Mouse (Mus musculus): ENCODE data around the gene Cdkn1c. TPM values are rescaled to one million over a fixed set of nuclear protein-coding genes. Genes with fewer than 3 reads are reported as not detected.

The Cdkn1c gene
- polyA plus RNA-seq, 1 experiment from 2014 or later = 515 TPM

DNA sequence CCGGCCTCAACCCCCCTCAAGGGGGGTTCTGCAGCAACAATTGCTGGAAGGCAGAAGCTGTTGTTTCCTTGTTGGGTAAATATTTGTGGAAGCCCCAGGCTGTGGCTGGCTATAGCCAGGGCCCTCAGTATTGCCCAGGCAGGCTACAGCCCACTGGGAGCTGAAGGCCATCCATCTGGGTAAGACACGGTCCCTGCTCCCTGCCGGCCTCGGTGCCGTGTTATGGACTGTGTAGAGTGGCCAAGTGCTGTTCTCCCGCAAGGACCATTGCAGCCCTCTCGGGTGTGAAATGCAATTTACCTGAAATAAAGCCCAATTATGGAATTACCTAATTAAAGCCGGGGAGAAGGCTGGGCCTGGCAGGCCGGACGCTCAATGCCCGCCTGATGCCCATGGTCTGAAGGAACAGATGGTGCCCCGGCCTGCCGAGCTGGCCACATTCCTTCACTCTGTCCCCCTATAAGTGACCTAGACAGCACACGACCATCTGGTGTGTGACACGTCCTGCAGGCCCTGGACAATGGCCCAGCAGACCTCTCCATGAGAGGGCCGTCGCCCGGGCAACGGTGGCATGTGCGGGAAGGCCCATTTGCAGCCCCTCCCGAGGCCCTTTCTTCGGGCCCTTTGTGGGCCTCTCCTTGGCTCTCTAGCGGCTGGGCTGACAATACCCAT lies 32.6 kb downstream of the Cdkn1c start:
- Histone ChIP-seq H3K4me3 (replicated peaks) (no peak overlapping the region), H3K27me3 (peaks cover 4% of the 10 kb centered on the region; the same call in 1 of the 2 replicates), H3K27ac (peak overlapping the region; percentile 72), H3K9ac (replicated peaks) (no peak overlapping the region; the same call in 1 of the 2 replicates), H3K4me1 (replicated peaks) (peaks cover 28% of the 10 kb centered on the region), H3K9me3 (no peaks in the 10 kb centered on the region), H3K4me2 (replicated peaks) (peak overlapping the region; percentile 19; the same call in 1 of the 2 replicates), H3K36me3 (no peaks in the 10 kb centered on the region)
- ATAC-seq = peak; percentile 86
- WGBS = 14% methylated on average over 23 of the region's 23 CpGs

DNA sequence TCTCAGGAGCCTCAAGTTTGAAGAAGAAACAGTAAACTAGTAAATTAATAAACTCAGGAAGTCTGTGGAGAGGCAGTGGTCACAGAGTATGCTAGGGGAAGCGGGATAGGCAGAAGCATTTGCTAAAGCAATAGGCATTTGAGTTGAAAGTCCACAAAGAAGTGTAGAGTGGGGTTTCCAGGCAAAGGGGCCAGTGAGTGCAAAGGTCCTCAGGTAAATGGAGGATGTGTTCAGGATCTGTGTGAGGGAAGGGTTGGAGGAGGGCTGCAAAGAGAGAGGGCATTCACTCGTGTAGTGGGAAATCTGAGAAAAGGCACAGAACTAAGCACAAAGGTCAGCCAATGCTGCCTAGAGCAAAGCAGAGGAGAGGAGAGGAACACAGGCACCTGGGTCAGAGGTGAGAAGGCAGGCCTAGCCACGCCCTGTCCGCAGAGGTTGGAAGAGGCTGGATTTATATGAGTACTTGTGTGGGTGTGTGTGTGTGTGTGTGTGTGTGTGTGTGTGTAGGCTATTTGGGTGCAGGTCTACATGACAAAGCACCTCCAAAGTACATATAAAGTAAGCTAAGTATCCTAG lies 41.2 kb downstream of the Cdkn1c start:
- Histone ChIP-seq H3K27me3 (0 out of 2 replicates have a peak, but pooled peaks cover 4% of the 10 kb centered on the region), H3K9me3 (no peaks in the 10 kb centered on the region), H3K9ac (replicated peaks) (no peak overlapping the region), H3K4me3 (replicated peaks) (no peak overlapping the region), H3K36me3 (no peaks in the 10 kb centered on the region), H3K4me1 (replicated peaks) (peaks cover 4% of the 10 kb centered on the region; the same call in 1 of the 2 replicates), H3K4me2 (replicated peaks) (no peak overlapping the region), H3K27ac (no peak overlapping the region)
- WGBS = 81% methylated on average over 4 of the region's 4 CpGs
- no peak for ATAC-seq

DNA sequence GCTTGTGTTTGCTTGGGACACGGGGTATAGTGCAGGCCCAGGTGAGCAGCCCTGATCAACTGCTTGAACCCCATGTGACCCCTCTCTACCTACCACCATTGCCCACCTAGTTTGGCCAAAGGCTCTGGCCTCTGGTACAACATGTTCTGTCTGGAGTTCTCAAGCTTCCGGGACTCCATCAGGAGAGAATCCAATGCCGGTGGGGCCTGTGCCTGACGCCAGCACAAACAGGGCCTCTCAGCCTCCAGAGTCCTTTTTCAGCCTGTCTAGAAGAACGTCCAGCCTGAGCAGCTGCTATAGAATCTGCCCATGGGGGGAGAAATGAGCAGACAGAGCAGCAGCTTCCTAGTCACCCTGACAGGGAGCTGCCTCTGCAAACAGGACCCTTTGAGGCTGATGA lies 43.0 kb downstream of the Cdkn1c start:
- Histone ChIP-seq H3K27me3 (0 out of 2 replicates have a peak, but pooled peaks cover 2% of the 10 kb centered on the region), H3K4me2 (replicated peaks) (no peak overlapping the region), H3K27ac (no peak overlapping the region), H3K9me3 (no peaks in the 10 kb centered on the region), H3K4me3 (replicated peaks) (no peak overlapping the region), H3K36me3 (no peaks in the 10 kb centered on the region), H3K9ac (replicated peaks) (no peak overlapping the region), H3K4me1 (replicated peaks) (peaks cover 4% of the 10 kb centered on the region; the same call in 1 of the 2 replicates)
- no peak for ATAC-seq
- WGBS = 70% methylated on average over 5 of the region's 5 CpGs

DNA sequence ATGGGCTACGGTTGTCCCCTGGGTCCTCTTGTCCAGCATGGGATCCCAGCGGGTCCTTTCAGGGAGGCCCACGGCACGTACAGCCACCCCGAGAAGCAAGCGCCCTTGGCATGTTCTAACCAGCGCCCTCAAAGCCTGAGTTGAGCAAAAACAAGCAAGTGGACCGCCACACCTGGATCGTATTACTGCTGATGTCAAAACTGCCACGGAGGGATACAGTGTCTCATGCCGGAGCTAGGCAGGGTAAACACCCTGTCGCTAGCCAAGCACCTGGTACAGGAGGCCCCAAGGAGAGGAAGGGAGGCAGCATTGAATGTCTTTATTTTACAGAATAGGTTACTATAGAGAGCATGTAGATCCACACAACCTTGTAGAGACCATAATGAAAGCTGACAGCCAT lies 44.4 kb downstream of the Cdkn1c start:
- ATAC-seq = no peak
- Histone ChIP-seq H3K9me3 (no peaks in the 10 kb centered on the region), H3K4me2 (replicated peaks) (no peak overlapping the region), H3K27ac (no peak overlapping the region), H3K4me3 (replicated peaks) (no peak overlapping the region), H3K4me1 (replicated peaks) (peaks cover 4% of the 10 kb centered on the region; the same call in 1 of the 2 replicates), H3K36me3 (no peaks in the 10 kb centered on the region), H3K27me3 (no peaks in the 10 kb centered on the region), H3K9ac (replicated peaks) (no peak overlapping the region)
- WGBS = 80% methylated on average over 12 of the region's 12 CpGs

DNA sequence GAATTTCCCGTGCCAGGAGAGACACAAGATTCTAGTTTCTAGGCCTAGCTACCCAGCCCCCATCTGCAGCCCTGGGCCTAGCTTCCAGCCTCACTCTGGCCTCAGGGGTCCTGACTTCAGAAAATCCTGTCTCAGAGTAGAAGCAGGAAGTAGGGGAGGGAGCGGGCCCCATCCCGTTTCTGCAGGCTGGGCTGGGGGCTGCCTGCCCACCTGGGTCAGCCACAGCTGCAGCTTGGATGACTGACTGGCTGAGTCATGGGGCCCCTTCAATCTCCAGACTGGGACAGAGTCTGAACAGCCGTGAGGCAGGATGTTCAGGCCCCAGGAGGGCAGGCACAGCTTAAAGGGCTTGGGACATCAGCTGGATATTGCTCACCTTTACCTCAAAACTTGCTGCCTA lies 45.8 kb downstream of the Cdkn1c start:
- no peak for ATAC-seq
- H3K27ac ChIP-seq = no peak overlapping the region
- H3K4me1 ChIP-seq (replicated peaks) = peaks cover 4% of the 10 kb centered on the region; the same call in 1 of the 2 replicates
- H3K27me3 ChIP-seq = no peaks in the 10 kb centered on the region
- no peak overlapping the region for H3K9ac ChIP-seq (replicated peaks)
- H3K4me3 ChIP-seq (replicated peaks) = no peak overlapping the region
- H3K9me3 ChIP-seq = no peaks in the 10 kb centered on the region
- no peak overlapping the region for H3K4me2 ChIP-seq (replicated peaks)
- 58% methylated on average over 4 of the region's 4 CpGs for WGBS
- H3K36me3 ChIP-seq = no peaks in the 10 kb centered on the region

DNA sequence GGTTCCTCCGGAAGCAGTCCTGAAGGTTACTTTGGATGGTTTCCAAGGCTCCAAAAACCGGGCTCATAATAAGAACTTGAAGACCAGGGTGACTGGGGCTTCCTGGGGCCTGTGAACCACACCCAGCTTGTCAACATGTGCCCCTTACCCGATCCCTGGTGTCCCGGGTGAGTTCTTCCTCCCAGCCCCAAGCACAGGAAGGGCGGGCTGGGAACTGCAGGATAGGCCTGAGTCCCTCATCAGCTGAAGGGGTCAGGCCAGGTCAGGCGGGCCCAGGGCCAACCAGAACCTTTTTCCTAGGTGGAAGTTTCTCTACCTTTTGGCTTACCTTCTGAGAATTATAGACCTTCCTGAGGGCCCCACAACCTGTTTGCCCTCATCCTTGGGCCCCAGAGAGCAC lies 48.2 kb downstream of the Cdkn1c start:
- peaks cover 5% of the 10 kb centered on the region; the same call in 1 of the 2 replicates for H3K4me1 ChIP-seq (replicated peaks)
- 77% methylated on average over 6 of the region's 6 CpGs for WGBS
- no peaks in the 10 kb centered on the region for H3K27me3 ChIP-seq
- H3K36me3 ChIP-seq = no peaks in the 10 kb centered on the region
- H3K4me2 ChIP-seq (replicated peaks) = no peak overlapping the region
- H3K9ac ChIP-seq (replicated peaks) = no peak overlapping the region
- no peak overlapping the region for H3K4me3 ChIP-seq (replicated peaks)
- H3K9me3 ChIP-seq = no peaks in the 10 kb centered on the region
- H3K27ac ChIP-seq = no peak overlapping the region
- ATAC-seq = no peak

DNA sequence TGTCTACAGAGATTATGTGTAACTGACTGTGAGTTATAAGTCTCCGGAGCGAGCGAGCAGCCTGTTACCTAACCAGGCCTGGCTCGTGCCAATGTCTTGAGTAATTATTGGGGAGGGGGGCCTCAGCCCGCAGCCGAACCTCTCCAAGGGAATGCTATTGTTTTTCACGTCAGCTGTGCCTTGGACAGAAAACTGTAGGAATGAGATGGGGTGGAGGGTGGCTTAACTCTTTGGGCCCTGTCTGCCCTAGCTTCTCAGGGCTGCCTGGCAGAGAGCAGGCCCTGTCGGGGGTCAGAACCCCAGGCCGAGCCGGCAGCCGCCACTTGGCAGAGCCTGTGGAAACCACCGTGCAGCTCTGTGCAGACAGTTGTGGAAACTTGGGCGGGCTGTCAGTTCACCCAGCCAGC lies 52.2 kb downstream of the Cdkn1c start:
- WGBS = 56% methylated on average over 13 of the region's 13 CpGs
- Histone ChIP-seq H3K27me3 (no peaks in the 10 kb centered on the region), H3K9ac (replicated peaks) (no peak overlapping the region), H3K27ac (no peak overlapping the region), H3K9me3 (no peaks in the 10 kb centered on the region), H3K4me1 (replicated peaks) (peaks cover 5% of the 10 kb centered on the region; the same call in 1 of the 2 replicates), H3K4me3 (replicated peaks) (no peak overlapping the region), H3K4me2 (replicated peaks) (no peak overlapping the region), H3K36me3 (no peaks in the 10 kb centered on the region)
- no peak for ATAC-seq

Other genes starting within 250 kb of the Cdkn1c start
- gene Slc22a18, start 12.7 kb upstream of the Cdkn1c start, polyA plus RNA-seq (2015; fragmentation: Nextera tagmentation; extraction: Ambion mirVana) = 0.39 and 0.74 TPM in 2 replicates
- gene Phlda2, start 42.1 kb upstream of the Cdkn1c start, polyA plus RNA-seq (2015; fragmentation: Nextera tagmentation; extraction: Ambion mirVana) = 0.37 and 0.73 TPM in 2 replicates
- 364 and 378 TPM in 2 replicates for gene Nap1l4, start 88.1 kb upstream of the Cdkn1c start, polyA plus RNA-seq (2015; fragmentation: Nextera tagmentation; extraction: Ambion mirVana)
- gene Cars, start 139.0 kb upstream of the Cdkn1c start, polyA plus RNA-seq (2015; fragmentation: Nextera tagmentation; extraction: Ambion mirVana) = 63.3 and 68.9 TPM in 2 replicates
- gene Tnfrsf26, start 167.7 kb upstream of the Cdkn1c start, polyA plus RNA-seq (2015; fragmentation: Nextera tagmentation; extraction: Ambion mirVana) = 0.08 and 0.13 TPM in 2 replicates
- gene Tnfrsf22, start 188.6 kb upstream of the Cdkn1c start, polyA plus RNA-seq (2015; fragmentation: Nextera tagmentation; extraction: Ambion mirVana) = 3.9 and 4.5 TPM in 2 replicates
- gene Tnfrsf23, start 224.8 kb upstream of the Cdkn1c start, polyA plus RNA-seq (2015; fragmentation: Nextera tagmentation; extraction: Ambion mirVana) = 0.50 and 1.2 TPM in 2 replicates

All from midbrain, embryonic 13.5 days (tissue).